Mouse (Mus musculus) midbrain, embryonic 11.5 days (tissue): Measurements from ENCODE around the gene Retn. TPM values are rescaled to one million over a fixed set of nuclear protein-coding genes. Genes with fewer than 3 reads are reported as not detected.

ENCODE experiments used
- ATAC-seq: fragments of 200-750 bp; cut with Nextera tagmentation; 2 replicates; pipeline ENCODE4 v1.8.0; 2017; ENCODE audit warnings: moderate TSS enrichment, moderate library complexity; ENCODE audit not compliant: low FRiP score
- DNase-seq: peaks from one replicate; pipeline ENCODE4 v3.0.0; 2015; ENCODE audit warnings: low spot score; ENCODE audit errors: missing footprints
- H3K27ac ChIP-seq: fragments of 300-500 bp; sonication (generic); 2 replicates; pipeline ENCODE4 v1.5.1; 2014; ENCODE audit warnings: low read depth, low read length
- H3K27me3 ChIP-seq: fragments of 300-500 bp; sonication (generic); 2 replicates; pipeline ENCODE4 v1.6.1; 2014; ENCODE audit warnings: mild to moderate bottlenecking, low read length, moderate library complexity, mixed read lengths; ENCODE audit not compliant: control insufficient read depth, insufficient read depth
- H3K36me3 ChIP-seq: fragments of 300-500 bp; sonication (generic); 2 replicates; pipeline ENCODE4 v1.6.1; 2014; ENCODE audit warnings: mild to moderate bottlenecking, low read length, moderate library complexity, mixed read lengths; ENCODE audit not compliant: control insufficient read depth, insufficient read depth
- H3K4me1 ChIP-seq: fragments of 300-500 bp; sonication (generic); 2 replicates; pipeline ENCODE4 v1.6.1; 2014; ENCODE audit warnings: low read length; ENCODE audit not compliant: control insufficient read depth, insufficient read depth
- H3K4me2 ChIP-seq: fragments of 300-500 bp; sonication (generic); 2 replicates; pipeline ENCODE4 v1.6.1; 2014; ENCODE audit warnings: mild to moderate bottlenecking, moderate library complexity
- H3K4me3 ChIP-seq: fragments of 300-500 bp; sonication (generic); 2 replicates; pipeline ENCODE4 v1.5.1; 2014; ENCODE audit warnings: low read depth, low read length
- H3K9ac ChIP-seq: fragments of 300-500 bp; sonication (generic); 2 replicates; pipeline ENCODE4 v1.6.1; 2014; ENCODE audit warnings: low read length
- H3K9me3 ChIP-seq: fragments of 300-500 bp; sonication (generic); 2 replicates; pipeline ENCODE4 v1.6.1; 2016; ENCODE audit warnings: low read length; ENCODE audit not compliant: control insufficient read depth
- WGBS: fragments of 180-500 bp; shearing (Covaris S2); extraction: QIAGEN DNeasy Blood & Tissue Kit; methylation state at CpG from one replicate; pipeline ENCODE4 v1.1.7; 2014; 5-methylcytosine and 5-hydroxymethylcytosine counted together
- polyA plus RNA-seq: library from polyadenylated mRNA; unstranded; fragments of >200 nt; fragmentation: Nextera tagmentation; extraction: Ambion mirVana; gene quantifications from 2 replicates; pipeline ENCODE4 v1.2.1, GENCODE M21; 2014

The Retn gene
- polyA plus RNA-seq, 1 experiment from 2014 or later, result 0.15 TPM

GRCm38 (mm10) chr8:3628014-3628413, 27.6 kb upstream of the Retn start:
- Histone ChIP-seq H3K27me3 (0 out of 2 replicates have a peak, but pooled peaks cover 2% of the 10 kb centered on the region), H3K4me1 (peaks cover 6% of the 10 kb centered on the region; the same call in 1 of the 2 replicates), H3K4me3 (no peak overlapping the region), H3K36me3 (no peaks in the 10 kb centered on the region), H3K27ac (no peak overlapping the region), H3K4me2 (no peak overlapping the region), H3K9ac (no peak overlapping the region), H3K9me3 (no peaks in the 10 kb centered on the region)
- no peak for DNase-seq
- whole genome bisulfite sequencing, result 24% methylated on average over 5 of the region's 5 CpGs
- no peak for ATAC-seq

- DNase-seq, result peak; percentile 90
- no peaks in the 10 kb centered on the region for H3K36me3 ChIP-seq
- peaks cover 6% of the 10 kb centered on the region; the same call in 1 of the 2 replicates for H3K4me1 ChIP-seq
- peak within 1 kb of the TSS; percentile 50 for H3K4me3 ChIP-seq
- 7% methylated on average over 47 of the region's 47 CpGs for WGBS
- no peak within 1 kb of the TSS for H3K27ac ChIP-seq
- ATAC-seq, result peak; percentile 85
- H3K9ac ChIP-seq, result peak within 1 kb of the TSS; percentile 59
- 0 out of 2 replicates have a peak, but pooled peaks cover 2% of the 10 kb centered on the region for H3K27me3 ChIP-seq
- peak within 1 kb of the TSS; percentile 62 for H3K4me2 ChIP-seq
- H3K9me3 ChIP-seq, result no peaks in the 10 kb centered on the region
These were observed 24.7 kb upstream of the Retn start, which contains the start of gene Stxbp2 for GRCm38 (mm10) chr8:3630647-3631477. Gene Stxbp2 (plus strand): TSS chr8:3630955.

- no peak overlapping the region for H3K27ac ChIP-seq
- H3K36me3 ChIP-seq, result no peaks in the 10 kb centered on the region
- 0 out of 2 replicates have a peak, but pooled peaks cover 2% of the 10 kb centered on the region for H3K27me3 ChIP-seq
- 27% methylated on average over 8 of the region's 8 CpGs for WGBS
- peak overlapping the region; percentile 50 for H3K4me3 ChIP-seq
- peak; percentile 15 for ATAC-seq
- H3K4me1 ChIP-seq, result peaks cover 6% of the 10 kb centered on the region; the same call in 1 of the 2 replicates
- H3K9ac ChIP-seq, result peak overlapping the region; percentile 59; the same call in 1 of the 2 replicates
- no peak for DNase-seq
- peak overlapping the region; percentile 62 for H3K4me2 ChIP-seq
- no peaks in the 10 kb centered on the region for H3K9me3 ChIP-seq
These were observed 24.1 kb upstream of the Retn start for GRCm38 (mm10) chr8:3631478-3631875.

- WGBS, result 24% methylated on average over 5 of the region's 5 CpGs
- Histone ChIP-seq H3K9me3 (no peaks in the 10 kb centered on the region), H3K27ac (no peak overlapping the region), H3K4me2 (no peak overlapping the region), H3K9ac (no peak overlapping the region), H3K4me3 (no peak overlapping the region), H3K4me1 (no peaks in the 10 kb centered on the region), H3K36me3 (no peaks in the 10 kb centered on the region), H3K27me3 (no peaks in the 10 kb centered on the region)
- DNase-seq (no peak), ATAC-seq (no peak)
These were observed 9.8 kb upstream of the Retn start for GRCm38 (mm10) chr8:3645804-3646203.

GRCm38 (mm10) chr8:3646824-3647531, 8.6 kb upstream of the Retn start:
- H3K27ac ChIP-seq, result no peak overlapping the region
- ATAC-seq (no peak), DNase-seq (no peak)
- H3K36me3 ChIP-seq, result no peaks in the 10 kb centered on the region
- H3K9ac ChIP-seq, result no peak overlapping the region
- no peaks in the 10 kb centered on the region for H3K4me1 ChIP-seq
- no peaks in the 10 kb centered on the region for H3K9me3 ChIP-seq
- no peak overlapping the region for H3K4me2 ChIP-seq
- WGBS, result 84% methylated on average over 6 of the region's 6 CpGs
- H3K4me3 ChIP-seq, result no peak overlapping the region
- H3K27me3 ChIP-seq, result no peaks in the 10 kb centered on the region

GRCm38 (mm10) chr8:3647561-3647960, 8.0 kb upstream of the Retn start:
- no peak overlapping the region for H3K4me2 ChIP-seq
- no peaks in the 10 kb centered on the region for H3K36me3 ChIP-seq
- H3K27ac ChIP-seq, result no peak overlapping the region
- 84% methylated on average over 4 of the region's 4 CpGs for WGBS
- H3K9ac ChIP-seq, result no peak overlapping the region
- H3K27me3 ChIP-seq, result no peaks in the 10 kb centered on the region
- no peaks in the 10 kb centered on the region for H3K9me3 ChIP-seq
- DNase-seq, result no peak
- no peaks in the 10 kb centered on the region for H3K4me1 ChIP-seq
- no peak overlapping the region for H3K4me3 ChIP-seq
- no peak for ATAC-seq

- 78% methylated on average over 2 of the region's 2 CpGs for WGBS
These were observed 7.3 kb upstream of the Retn start for GRCm38 (mm10) chr8:3648268-3648667.

GRCm38 (mm10) chr8:3648990-3649389, 6.6 kb upstream of the Retn start:
- DNase-seq, result no peak
- ATAC-seq, result no peak
- 27% methylated on average over 1 of the region's 1 CpGs for WGBS
- H3K4me2 ChIP-seq, result no peak overlapping the region
- H3K27me3 ChIP-seq, result no peaks in the 10 kb centered on the region
- H3K27ac ChIP-seq, result no peak overlapping the region
- H3K36me3 ChIP-seq, result no peaks in the 10 kb centered on the region
- H3K4me3 ChIP-seq, result no peak overlapping the region
- no peak overlapping the region for H3K9ac ChIP-seq
- no peaks in the 10 kb centered on the region for H3K4me1 ChIP-seq
- no peaks in the 10 kb centered on the region for H3K9me3 ChIP-seq

More at GRCm38 (mm10) chr8:3648268-3648667, 7.3 kb upstream of the Retn start:
- Histone ChIP-seq H3K27ac (no peak overlapping the region), H3K27me3 (no peaks in the 10 kb centered on the region), H3K9ac (no peak overlapping the region), H3K9me3 (no peaks in the 10 kb centered on the region), H3K4me3 (no peak overlapping the region), H3K4me1 (no peaks in the 10 kb centered on the region), H3K36me3 (no peaks in the 10 kb centered on the region), H3K4me2 (no peak overlapping the region)
- DNase-seq (no peak), ATAC-seq (no peak)

- ATAC-seq, result no peak
- Histone ChIP-seq H3K27ac (no peak overlapping the region), H3K4me3 (no peak overlapping the region), H3K9me3 (no peaks in the 10 kb centered on the region), H3K4me2 (no peak overlapping the region), H3K36me3 (no peaks in the 10 kb centered on the region), H3K9ac (no peak overlapping the region), H3K27me3 (no peaks in the 10 kb centered on the region), H3K4me1 (peaks cover 8% of the 10 kb centered on the region)
- 71% methylated on average over 3 of the region's 3 CpGs for WGBS
- no peak for DNase-seq
These were observed 2.7 kb upstream of the Retn start for GRCm38 (mm10) chr8:3652845-3653244.
